Mouse (Mus musculus) heart, embryonic 11.5 days (tissue): ENCODE data around the gene Elp5. TPM values are rescaled to one million over a fixed set of nuclear protein-coding genes. Genes with fewer than 3 reads are reported as not detected.
A peak's percentile ranks its signal among the peaks of the same experiment; 100 is the strongest.
"Not testable (repeated sequence)": the region's sequence is repeated elsewhere in the genome, so short reads cannot be mapped to it uniquely, and the experiment has no call there.

ENCODE experiments used
- ATAC-seq: fragments of 200-750 bp; cut with Nextera tagmentation; replicated peaks from 2 replicates; pipeline ENCODE4 v1.8.0; 2017; ENCODE audit warnings: moderate library complexity; ENCODE audit not compliant: insufficient number of reproducible peaks, low FRiP score, low TSS enrichment
- H3K27ac ChIP-seq: fragments of 300-500 bp; sonication (generic); 2 replicates; pipeline ENCODE4 v1.5.1; 2014; ENCODE audit warnings: mild to moderate bottlenecking, low read depth, low read length
- H3K27me3 ChIP-seq: fragments of 300-500 bp; sonication (generic); 2 replicates; pipeline ENCODE4 v1.6.1; 2014; ENCODE audit warnings: mild to moderate bottlenecking, low read length, mixed read lengths; ENCODE audit not compliant: control insufficient read depth, insufficient read depth
- H3K36me3 ChIP-seq: fragments of 300-500 bp; sonication (generic); 2 replicates; pipeline ENCODE4 v1.6.1; 2014; ENCODE audit warnings: mild to moderate bottlenecking, low read length, moderate library complexity, mixed read lengths; ENCODE audit not compliant: control insufficient read depth, insufficient read depth
- H3K4me1 ChIP-seq: fragments of 300-500 bp; sonication (generic); 2 replicates; pipeline ENCODE4 v1.6.1; 2014; ENCODE audit warnings: low read length; ENCODE audit not compliant: control insufficient read depth, insufficient read depth
- H3K4me2 ChIP-seq: fragments of 300-500 bp; sonication (generic); 2 replicates; pipeline ENCODE4 v1.6.1; 2014; ENCODE audit warnings: mild to moderate bottlenecking, moderate library complexity
- H3K4me3 ChIP-seq: fragments of 300-500 bp; sonication (generic); 2 replicates; pipeline ENCODE4 v1.5.1; 2014; ENCODE audit warnings: low read depth, low read length
- H3K9ac ChIP-seq: fragments of 300-500 bp; sonication (generic); 2 replicates; pipeline ENCODE4 v1.6.1; 2014; ENCODE audit warnings: mild to moderate bottlenecking, low read depth, low read length, moderate library complexity
- H3K9me3 ChIP-seq: fragments of 300-500 bp; sonication (generic); replicated peaks from 2 replicates; pipeline ENCODE4 v1.6.1; 2016; ENCODE audit warnings: low read length; ENCODE audit not compliant: control insufficient read depth
- WGBS: fragments of 180-500 bp; shearing (Covaris S2); extraction: QIAGEN DNeasy Blood & Tissue Kit; methylation state at CpG from one replicate; pipeline ENCODE4 v1.1.7; 2014; ENCODE audit not compliant: insufficient replicate concordance; 5-methylcytosine and 5-hydroxymethylcytosine counted together
- polyA plus RNA-seq: library from polyadenylated mRNA; unstranded; fragments of >200 nt; fragmentation: Nextera tagmentation; extraction: Ambion mirVana; gene quantifications from 2 replicates; pipeline ENCODE4 v1.2.1, GENCODE M21; 2014

Gene Elp5
- polyA plus RNA-seq, 1 experiment from 2014 or later: 130 TPM

GRCm38 (mm10) chr11:69965271-69966005, 16.9 kb downstream of the Elp5 start:
- Histone ChIP-seq H3K4me2 (peak overlapping the region; percentile 73), H3K27ac (no peak overlapping the region), H3K9me3 (no peaks in the 10 kb centered on the region), H3K36me3 (peaks cover 6% of the 10 kb centered on the region), H3K27me3 (peaks cover 59% of the 10 kb centered on the region), H3K4me3 (peak overlapping the region; percentile 33), H3K4me1 (peaks cover 10% of the 10 kb centered on the region), H3K9ac (no peak overlapping the region; the same call in 1 of the 2 replicates)
- 3% methylated on average over 49 of the region's 49 CpGs for WGBS
- no peak for ATAC-seq

GRCm38 (mm10) chr11:69964650-69965270, 17.6 kb downstream of the Elp5 start, which contains the start of gene Cldn7:
Cldn7 (plus strand) TSS chr11:69964779.
- no peaks in the 10 kb centered on the region for H3K9me3 ChIP-seq
- 10% methylated on average over 24 of the region's 24 CpGs for WGBS
- peaks cover 10% of the 10 kb centered on the region for H3K4me1 ChIP-seq
- H3K9ac ChIP-seq: no peak within 1 kb of the TSS
- H3K4me3 ChIP-seq: peak within 1 kb of the TSS; percentile 33
- H3K4me2 ChIP-seq: peak within 1 kb of the TSS; percentile 44
- H3K27me3 ChIP-seq: peaks cover 62% of the 10 kb centered on the region
- no peak within 1 kb of the TSS for H3K27ac ChIP-seq
- ATAC-seq: no peak
- no peaks in the 10 kb centered on the region for H3K36me3 ChIP-seq

GRCm38 (mm10) chr11:69961841-69962240, 20.5 kb downstream of the Elp5 start:
- Histone ChIP-seq H3K4me1 (peaks cover 9% of the 10 kb centered on the region), H3K36me3 (no peaks in the 10 kb centered on the region), H3K27me3 (peaks cover 63% of the 10 kb centered on the region), H3K4me2 (no peak overlapping the region), H3K9me3 (no peaks in the 10 kb centered on the region), H3K4me3 (no peak overlapping the region), H3K9ac (no peak overlapping the region), H3K27ac (no peak overlapping the region)
- 36% methylated on average over 5 of the region's 5 CpGs for WGBS
- ATAC-seq: no peak

GRCm38 (mm10) chr11:69960616-69961015, 21.7 kb downstream of the Elp5 start:
- H3K27me3 ChIP-seq: peaks cover 51% of the 10 kb centered on the region
- WGBS: 24% methylated on average over 5 of the region's 5 CpGs

GRCm38 (mm10) chr11:69956218-69956617, 26.1 kb downstream of the Elp5 start:
- ATAC-seq: no peak
- Histone ChIP-seq H3K27ac (no peak overlapping the region), H3K9ac (no peak overlapping the region), H3K4me1 (no peaks in the 10 kb centered on the region), H3K9me3 (no peaks in the 10 kb centered on the region), H3K4me3 (no peak overlapping the region), H3K27me3 (peaks cover 11% of the 10 kb centered on the region), H3K4me2 (no peak overlapping the region), H3K36me3 (no peaks in the 10 kb centered on the region)
- WGBS: 64% methylated on average over 1 of the region's 1 CpGs

More at GRCm38 (mm10) chr11:69960616-69961015, 21.7 kb downstream of the Elp5 start:
- Histone ChIP-seq H3K4me1 (no peaks in the 10 kb centered on the region), H3K27ac (no peak overlapping the region), H3K4me2 (no peak overlapping the region), H3K4me3 (no peak overlapping the region), H3K9ac (no peak overlapping the region), H3K9me3 (no peaks in the 10 kb centered on the region), H3K36me3 (no peaks in the 10 kb centered on the region)
- ATAC-seq: no peak

- ATAC-seq, H3K4me3 ChIP-seq, H3K4me1 ChIP-seq, H3K9ac ChIP-seq, H3K9me3 ChIP-seq, H3K4me2 ChIP-seq, H3K27ac ChIP-seq, H3K36me3 ChIP-seq: not testable (repeated sequence)
- peaks cover 11% of the 10 kb centered on the region for H3K27me3 ChIP-seq
- WGBS: 79% methylated on average over 4 of the region's 4 CpGs
These were observed 26.7 kb downstream of the Elp5 start for GRCm38 (mm10) chr11:69955618-69956017.

GRCm38 (mm10) chr11:69953267-69953915, 28.9 kb downstream of the Elp5 start:
- H3K9ac ChIP-seq: no peak overlapping the region
- ATAC-seq: no peak
- H3K9me3 ChIP-seq: no peaks in the 10 kb centered on the region
- no peaks in the 10 kb centered on the region for H3K36me3 ChIP-seq
- peaks cover 4% of the 10 kb centered on the region; the same call in 1 of the 2 replicates for H3K4me1 ChIP-seq
- 0 out of 2 replicates have a peak, but pooled peaks cover 3% of the 10 kb centered on the region for H3K27me3 ChIP-seq
- 40% methylated on average over 11 of the region's 11 CpGs for WGBS
- no peak overlapping the region for H3K4me2 ChIP-seq
- H3K27ac ChIP-seq: no peak overlapping the region
- no peak overlapping the region for H3K4me3 ChIP-seq

- Histone ChIP-seq H3K9ac (no peak overlapping the region), H3K27me3 (no peaks in the 10 kb centered on the region), H3K4me3 (no peak overlapping the region), H3K9me3 (no peaks in the 10 kb centered on the region), H3K4me1 (peaks cover 7% of the 10 kb centered on the region; the same call in 1 of the 2 replicates), H3K4me2 (no peak overlapping the region), H3K36me3 (no peaks in the 10 kb centered on the region), H3K27ac (no peak overlapping the region)
- WGBS: 47% methylated on average over 1 of the region's 1 CpGs
- no peak for ATAC-seq
These were observed 30.0 kb downstream of the Elp5 start for GRCm38 (mm10) chr11:69952274-69952673.
